Mouse (Mus musculus) cerebellum, adult 18-20 months (tissue): Measurements from ENCODE around the gene Golim4.
A peak's percentile ranks its signal among the peaks of the same experiment; 100 is the strongest.
"Not testable (repeated sequence)": the region's sequence is repeated elsewhere in the genome, so short reads cannot be mapped to it uniquely, and the experiment has no call there.

Experiments
- DNase-seq, 2 experiments: peaks; one replicate each; pipeline ENCODE4 v3.0.0; 2021

The Golim4 gene

DNA sequence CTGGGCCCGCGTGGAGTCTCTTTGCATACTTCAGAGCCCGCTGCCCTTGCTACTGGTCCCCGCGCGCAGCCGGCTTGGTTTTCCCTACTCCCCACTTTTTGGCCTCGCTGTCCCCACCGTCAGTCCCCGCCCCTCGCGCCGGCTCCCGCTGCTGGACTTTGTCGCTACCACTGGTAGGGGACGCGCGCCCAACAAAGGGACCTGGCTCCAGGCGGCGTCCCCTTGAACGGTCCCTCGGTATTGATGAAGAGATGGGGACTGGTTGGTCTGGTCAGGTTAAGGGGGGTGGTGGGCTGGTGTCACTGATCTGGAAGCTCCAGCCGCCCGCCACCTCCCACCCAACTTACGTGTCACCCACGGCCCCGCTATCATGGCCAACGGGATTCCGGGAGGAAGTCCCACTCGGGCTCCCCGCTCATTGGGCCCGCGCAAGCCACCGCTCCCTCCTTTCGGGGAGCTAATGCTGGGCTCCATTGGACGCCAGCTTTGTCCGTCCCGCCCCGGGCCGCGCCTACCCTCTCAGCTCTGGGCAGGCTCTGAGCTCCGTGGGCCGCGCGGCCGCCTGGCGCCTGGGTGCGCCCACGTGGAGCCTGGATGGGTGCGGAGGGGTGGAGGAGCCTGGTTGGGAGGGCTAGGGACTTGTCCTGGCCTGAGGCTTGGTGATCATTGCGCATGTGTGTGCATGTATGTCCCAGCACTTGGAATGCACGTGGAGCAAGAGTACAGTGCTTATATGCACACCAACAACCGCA lies at the start of gene Golim4:
TSS of gene Golim4 (minus strand) at position 399 of the 752 bp plus-strand sequence.
- peak; percentile 83 to 90 for DNase-seq

DNA sequence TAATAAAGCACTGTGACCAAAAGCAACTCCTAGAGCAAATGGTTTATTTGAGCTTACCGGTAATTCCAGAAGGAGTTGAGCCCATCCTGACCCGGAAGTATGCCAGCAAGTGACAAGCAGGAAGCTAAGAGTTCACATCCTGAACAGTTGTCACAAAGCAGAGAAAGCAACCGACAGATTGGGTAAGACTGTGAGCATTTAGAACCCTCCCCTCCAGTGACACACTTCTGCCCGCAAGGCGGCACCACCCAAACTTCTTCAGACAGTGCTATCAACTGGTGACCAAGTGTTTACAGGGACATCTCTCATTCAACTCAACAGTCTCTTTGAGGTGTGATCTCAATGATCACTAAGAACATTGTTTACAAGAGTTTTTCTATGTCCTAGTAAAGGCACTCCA lies 48.9 kb upstream of the Golim4 start:
- no peak for DNase-seq

DNA sequence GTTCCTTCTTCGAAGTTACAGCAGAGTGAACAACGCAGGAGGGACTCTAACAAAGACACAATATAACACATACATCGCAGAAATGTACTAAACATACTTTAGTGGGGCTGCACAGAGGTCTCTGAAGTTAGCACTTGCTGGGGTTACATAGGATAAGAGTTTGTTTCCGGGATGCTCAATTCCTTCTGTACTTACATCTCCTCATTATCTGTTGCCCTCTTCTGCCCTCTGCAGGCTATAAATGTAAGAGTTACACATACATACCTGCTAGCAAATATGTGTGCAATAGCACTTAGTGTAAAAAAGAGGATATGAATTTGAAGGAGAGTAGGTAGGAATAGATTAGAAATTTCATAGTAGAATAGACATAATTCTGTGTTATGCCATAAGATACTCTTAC lies 44.4 kb upstream of the Golim4 start:
- DNase-seq, result peak; percentile 32 to 37

DNA sequence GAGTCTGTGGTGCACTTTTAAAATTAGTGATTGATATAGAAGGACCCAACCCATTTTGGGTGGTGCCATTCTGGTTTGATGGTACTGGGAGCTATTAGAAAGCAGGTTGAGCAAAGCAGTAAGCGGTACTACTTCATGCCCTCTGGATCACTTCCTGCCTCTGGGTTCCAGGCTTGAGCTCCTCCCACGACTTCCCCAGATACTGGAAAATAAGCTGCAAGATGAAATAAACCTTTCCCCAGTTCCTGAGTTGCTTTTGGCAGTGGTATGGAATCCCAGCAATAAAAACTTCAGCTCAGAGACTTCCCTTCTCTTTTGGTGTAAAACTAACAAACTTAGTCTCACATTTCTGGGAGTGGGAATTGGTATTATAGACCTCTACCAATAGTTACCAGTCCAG lies 43.7 kb upstream of the Golim4 start:
- no peak for DNase-seq

DNA sequence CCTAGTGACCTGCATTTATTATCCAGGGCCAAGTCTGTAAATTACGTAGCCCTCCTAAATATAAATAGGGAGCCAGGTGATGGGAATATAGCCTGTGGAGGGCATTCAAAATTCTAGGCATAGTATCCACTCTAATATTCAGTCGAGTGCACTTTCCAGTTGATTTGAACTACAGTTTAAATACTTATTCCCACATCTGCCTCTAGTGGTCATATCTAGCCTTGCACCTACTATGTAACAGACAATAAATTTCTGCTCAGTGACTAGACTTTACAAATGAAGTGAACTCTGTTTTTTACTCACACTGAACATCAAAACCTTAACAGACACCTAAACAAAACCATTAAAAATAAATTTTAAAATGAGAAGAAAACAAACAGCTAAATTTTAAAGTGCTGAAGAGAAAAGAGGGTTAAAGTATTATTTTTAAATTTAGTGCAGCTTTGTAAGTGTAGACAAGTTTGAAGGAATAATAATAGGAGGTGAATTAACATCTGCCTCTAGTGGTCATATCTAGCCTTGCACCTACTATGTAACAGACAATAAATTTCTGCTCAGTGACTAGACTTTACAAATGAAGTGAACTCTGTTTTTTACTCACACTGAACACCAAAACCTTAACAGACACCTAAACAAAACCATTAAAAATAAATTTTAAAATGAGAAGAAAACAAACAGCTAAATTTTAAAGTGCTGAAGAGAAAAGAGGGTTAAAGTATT lies 24.4 kb upstream of the Golim4 start:
- DNase-seq, result peak in 1 of 2 experiments; percentile 3

DNA sequence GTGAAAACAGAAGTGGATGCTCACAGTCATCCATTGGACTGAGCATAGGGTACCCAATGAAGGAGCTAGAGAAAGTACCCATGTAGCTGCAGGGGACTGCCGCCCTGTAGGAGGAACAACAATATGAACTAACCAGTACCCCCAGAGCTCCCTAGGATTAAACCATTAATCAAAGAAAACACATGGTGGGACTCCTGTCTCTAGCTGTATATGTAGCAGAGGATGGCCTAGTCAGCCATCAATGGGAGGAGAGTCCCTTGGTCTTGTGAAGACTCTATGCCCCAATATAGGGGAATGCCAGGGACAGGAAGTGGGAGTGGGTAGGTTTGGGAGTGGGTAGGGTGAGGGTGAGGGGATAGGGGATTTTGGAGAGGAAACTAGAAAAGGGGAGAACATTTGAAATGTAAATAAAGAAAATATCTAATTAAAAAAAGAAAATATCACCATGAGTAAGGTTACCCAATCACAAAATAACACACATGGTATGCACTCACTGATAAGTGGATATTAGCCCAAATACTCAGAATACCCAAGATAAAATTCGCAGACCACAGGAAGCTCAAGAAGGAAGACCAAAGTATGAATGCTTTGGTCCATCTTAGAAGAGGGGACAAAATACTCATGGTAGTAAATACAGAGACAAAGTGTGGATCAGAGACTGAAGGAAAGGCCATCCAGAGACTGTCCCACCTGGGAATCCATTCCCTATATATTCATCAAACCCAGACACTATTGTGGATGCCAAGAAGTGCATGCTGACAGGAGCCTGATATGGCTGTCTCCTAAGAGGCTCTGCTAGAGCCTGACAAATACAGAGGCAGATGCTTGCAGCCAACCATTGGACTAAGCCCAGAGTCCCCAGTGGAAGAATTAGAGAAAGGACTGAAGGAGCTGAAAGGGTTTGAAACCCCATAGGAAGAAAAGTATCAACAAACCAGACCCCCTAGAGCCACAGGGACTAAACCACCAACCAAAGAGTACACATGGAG lies 6.3 kb upstream of the Golim4 start:
- not testable (repeated sequence) for DNase-seq

DNA sequence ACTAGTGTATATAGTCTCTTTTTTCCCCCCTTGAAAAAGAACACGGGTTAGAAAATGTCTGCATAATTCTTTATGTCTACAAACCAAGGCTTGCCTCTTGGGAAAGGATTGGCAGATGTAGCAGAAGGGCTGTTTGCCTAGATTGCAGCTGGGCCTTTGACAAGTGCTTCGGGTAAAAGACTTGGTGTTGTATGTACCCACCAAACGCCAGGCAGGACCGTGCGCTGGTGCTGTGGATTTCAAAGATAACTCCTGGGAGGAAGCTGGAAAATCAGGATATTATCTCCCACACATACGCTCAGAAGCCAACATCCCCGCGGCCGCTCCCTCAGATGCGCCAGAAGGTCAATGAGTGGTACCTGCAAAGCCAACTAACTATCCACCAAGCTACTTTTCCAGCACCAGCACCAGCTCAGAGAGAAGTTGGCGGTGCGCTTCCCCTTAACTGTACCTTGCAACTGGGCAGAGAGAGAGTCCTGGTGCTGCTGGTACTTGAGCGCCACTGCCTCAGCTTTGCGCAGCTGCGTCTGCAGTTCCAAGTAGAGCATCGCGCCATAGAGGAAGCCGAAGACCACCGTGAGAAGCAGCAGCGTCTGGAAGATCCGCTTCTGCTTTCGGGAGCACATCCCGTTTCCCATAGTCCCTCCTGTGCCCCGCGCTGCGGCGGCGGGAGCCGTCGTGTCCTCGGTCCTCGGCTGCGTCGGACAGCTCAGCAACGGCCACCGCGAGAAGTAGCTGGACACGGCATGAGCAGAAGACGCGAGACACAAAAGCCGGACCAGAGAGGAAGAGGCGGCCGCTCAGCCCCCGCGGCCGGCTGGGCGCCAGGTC lies 873 bp downstream of the Golim4 start:
- peak in 1 of 2 experiments; percentile 16 for DNase-seq

DNA sequence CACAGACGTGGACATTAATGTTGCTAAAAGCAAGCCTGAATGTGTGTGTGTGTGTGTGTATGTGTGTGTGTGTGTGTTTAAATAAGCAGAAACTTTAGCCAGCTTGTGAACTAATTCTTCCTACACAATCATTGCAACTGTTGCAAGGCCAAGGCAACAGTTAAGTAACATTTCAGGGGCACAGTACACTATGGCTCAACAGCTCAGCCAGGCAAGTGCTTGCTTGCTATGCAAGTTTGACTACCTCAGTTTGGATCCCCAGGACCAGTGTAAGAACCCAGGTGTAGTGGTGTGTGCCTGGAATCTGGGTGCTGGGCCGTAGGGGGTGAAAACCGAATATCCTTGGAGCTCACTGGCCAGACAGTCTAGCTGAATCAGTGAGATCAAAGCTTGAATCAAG lies 2.6 kb downstream of the Golim4 start:
- no peak for DNase-seq

DNA sequence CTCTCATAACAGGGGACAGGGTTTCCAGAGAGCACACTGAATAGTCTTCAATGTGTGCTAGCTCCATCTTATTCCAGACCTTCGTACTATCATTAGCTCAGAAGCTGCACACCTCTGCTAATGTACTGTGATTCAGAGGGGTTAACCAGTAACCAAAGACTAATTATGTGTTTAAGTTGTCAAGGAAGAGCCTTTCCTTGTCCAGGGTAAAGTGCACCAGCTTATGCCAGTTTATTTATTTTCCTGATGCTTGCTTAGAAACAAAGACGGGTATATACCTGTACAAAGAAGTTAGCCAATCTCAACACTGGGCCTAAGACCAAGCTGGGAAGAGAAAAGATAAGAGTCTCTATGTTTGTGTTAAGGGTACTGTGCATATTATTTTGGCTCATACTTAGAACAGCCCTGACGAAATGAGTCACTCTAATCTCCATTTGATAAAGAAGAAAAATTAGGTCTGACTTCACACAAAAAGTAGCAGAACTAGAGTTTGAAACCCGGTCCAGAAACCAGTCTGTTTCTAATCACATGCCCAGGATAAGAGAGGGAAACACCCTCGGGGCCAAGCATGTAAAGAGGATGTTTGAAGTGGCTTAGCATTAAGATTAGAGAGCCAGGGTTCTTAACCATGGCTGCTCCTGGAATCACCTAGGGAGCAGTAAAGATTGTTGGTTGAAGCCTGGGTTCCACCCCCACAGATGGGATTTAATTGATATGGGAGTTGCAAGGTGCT lies 4.3 kb downstream of the Golim4 start:
- no peak for DNase-seq

DNA sequence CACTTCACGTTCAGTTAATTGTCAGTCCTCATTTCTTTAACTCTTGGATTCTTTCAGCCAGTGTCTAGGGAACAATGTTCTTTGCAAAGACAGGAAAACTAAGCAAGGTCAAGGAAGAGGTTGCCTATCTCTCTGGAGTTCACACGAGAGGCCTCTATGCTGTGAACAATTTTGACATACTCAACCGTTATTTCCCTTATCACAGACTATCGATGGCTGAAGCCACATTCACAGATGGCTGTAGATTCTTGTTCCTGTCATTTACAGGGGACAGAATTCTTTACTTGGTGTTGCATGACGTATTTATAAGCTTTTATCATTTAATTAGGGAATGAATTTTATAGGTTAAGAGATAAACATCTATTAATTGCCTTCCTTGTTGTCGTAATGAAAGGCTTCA lies 5.9 kb downstream of the Golim4 start:
- DNase-seq, result no peak

DNA sequence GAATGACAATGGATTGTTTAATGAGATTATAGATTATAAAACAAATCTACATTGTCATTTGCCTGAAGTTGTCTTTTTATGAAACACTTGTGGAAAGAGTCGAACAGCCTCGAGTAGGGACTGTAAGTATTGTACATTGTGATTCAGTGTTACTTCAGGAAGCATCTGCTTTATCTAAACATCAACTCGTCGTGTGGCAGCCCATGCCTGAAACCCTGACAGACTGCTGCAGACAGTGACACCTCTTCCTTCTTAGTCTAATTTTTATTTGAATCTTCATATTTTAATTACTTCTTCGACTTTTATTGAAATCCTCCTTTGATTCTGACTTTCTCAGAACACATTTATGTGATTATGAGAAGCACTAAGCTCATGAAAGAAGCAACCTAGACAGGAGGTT lies 7.4 kb downstream of the Golim4 start:
- DNase-seq, result no peak

DNA sequence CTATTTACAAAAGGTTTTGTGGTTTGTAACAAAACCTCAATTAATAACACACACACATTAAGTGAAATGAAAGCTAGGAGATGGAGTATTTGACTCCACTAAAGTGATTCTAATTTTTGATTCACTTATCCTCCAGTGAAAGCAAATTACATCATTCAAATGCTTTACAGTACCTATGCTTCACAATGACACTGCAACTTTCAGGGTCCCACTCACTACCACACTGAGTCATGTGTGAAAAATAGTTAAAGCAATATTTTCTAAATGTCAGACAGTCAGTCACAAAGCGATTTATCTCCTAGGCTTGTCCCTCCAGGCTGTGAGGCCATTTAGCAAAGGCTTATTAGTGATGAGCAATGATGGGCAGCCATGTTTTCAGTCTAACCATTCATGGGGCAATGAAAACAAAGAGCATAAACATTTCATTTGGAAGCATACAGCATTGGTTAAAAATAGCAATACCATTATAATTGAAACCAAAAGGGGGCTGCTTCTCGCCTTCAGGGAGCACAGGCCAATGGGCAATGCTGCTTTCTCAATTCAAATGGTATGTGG lies 8.1 kb downstream of the Golim4 start:
- no peak for DNase-seq

DNA sequence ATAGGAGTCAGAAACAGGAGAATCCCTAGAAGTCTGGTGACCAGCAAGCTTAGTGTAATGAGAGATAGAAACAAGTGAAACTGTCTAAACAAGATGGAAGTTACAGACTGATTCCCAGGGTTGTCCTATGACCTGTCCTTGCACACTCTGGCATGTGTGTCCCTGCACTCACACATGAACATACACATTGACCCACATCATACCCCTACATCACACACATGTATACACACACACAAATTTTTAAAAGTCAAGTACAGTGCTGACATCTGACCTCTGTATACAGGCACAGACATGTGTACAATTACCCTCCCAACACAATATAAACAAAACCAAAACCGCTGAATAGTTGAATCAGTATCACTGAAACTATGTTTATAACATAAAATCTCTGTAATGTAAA lies 8.7 kb downstream of the Golim4 start:
- DNase-seq, result no peak

DNA sequence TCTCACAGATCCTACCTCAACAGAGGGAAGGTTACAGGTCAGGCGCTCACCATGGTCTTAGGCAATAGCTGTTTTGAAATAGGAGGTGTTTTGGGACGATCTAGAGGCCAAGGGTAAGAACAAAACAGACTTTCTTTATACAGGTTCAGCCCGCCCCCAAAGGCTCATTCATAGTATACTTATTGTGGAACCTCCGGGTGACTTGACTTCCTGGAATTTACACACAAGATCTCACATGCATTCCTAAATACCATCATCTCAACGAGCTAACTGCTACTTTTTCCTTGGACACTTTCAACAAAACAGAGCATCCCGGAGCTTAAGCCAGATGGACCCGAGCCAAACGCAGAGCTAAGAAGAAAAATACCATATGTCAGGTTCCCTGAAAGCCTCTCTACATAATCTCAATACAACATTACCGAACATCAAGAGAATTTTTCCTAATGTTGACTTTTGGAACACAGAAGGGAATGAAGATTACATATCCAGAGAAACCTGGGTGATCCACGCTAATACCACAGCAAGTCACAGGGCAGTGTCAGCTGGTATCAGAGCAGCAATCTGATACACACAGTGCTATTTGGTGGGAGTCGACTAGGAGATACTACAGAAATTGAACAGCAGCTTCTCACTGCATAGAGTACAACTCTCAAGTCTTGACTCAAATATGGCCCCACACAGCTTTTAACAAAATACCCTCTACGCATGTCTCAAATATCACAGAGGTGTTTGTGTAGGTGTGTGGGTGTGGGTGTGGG lies 14.3 kb downstream of the Golim4 start:
- DNase-seq, result peak; percentile 61 to 65

DNA sequence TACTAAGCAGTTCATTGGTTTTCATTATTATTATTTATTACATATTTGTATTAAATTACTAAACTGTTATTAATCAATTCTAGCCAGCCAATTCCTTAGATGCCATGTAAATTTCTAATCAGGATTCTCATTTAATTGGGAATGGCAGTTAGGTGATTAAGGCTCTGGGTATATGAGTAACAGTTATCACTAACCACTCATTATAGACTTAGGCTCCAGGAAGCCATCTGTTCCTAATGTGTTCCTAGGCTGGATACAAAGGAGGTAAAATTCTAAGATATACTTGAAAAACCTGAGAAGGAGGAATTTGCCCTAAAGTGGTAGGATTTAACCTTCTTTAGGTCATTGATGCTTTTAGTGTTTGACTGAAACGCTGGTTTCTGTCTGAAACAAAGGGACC lies 14.9 kb downstream of the Golim4 start:
- no peak for DNase-seq

DNA sequence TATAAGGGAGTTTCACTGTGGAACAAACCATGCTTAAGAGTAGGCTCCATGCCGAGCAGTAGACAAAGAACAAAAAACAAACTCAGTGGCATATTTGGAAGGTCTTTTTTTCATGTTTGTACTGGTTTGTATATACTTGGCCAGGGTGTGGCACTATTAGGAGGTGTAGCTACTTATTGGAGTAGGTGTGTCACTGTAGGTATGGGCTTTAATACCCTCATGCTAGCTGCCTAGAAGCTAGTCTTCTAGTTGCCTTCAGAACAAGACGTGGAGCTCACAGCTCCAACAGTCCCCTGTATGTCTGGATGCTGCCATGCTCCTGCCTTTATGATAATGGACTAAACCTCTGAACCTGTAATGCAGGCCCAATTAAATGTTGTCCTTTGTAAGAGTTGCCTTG lies 20.6 kb downstream of the Golim4 start:
- no peak for DNase-seq

DNA sequence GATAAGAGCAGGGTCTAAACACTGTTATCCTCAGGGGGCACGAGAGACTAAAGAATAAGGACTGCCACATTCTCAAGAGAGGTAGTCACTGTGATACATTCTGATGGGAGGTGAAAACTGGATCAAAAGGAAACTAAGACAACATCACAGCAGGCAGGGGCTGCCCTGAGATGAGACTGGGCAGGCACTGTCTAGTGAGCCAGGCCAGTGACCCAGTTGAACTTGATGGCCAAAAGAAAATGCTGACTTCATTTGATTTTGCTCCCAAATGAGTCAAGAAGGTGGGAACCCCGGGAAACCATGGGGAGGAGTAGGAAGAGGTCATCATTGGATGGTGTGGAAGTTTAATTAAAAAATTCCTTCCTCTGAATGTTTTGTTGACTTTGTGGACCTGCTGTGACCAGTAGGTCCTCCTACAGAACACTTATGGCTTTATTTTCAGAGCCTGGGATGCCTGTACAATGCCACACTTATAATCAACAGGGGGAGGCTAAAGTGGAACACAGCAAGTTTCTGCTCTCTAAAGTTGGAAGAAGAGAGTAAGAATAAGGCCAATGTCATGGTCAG lies 26.0 kb downstream of the Golim4 start:
- no peak for DNase-seq

DNA sequence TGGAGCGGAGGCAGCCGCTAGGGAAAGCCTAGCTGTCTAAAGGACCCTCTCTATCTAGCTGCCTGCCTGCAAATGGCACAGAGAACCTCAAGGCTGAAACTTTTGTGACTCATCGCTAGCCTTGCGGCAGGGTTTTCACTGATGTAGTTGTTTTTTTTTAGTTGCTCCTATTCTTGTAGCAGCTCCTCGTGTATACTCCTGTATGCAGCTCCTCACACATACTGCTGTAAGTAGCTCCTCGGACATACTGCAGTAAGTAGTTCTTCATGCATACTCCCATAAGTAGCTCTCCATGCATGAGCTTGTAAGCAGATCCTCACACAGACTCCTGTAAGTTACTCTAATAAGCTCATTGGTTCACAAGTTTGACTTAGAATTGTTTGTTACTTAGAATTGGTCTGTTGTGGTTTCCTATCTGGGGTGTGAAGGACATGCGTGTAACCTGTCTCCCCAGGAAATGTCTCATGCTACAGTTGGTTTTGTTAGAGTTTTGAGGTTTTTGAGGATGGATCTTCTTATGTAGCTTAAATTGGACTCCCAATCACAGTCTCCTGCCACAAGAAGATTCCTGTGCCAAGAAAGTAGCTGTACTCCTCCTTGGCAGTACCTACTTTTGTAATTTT lies 26.7 kb downstream of the Golim4 start:
- no peak for DNase-seq

DNA sequence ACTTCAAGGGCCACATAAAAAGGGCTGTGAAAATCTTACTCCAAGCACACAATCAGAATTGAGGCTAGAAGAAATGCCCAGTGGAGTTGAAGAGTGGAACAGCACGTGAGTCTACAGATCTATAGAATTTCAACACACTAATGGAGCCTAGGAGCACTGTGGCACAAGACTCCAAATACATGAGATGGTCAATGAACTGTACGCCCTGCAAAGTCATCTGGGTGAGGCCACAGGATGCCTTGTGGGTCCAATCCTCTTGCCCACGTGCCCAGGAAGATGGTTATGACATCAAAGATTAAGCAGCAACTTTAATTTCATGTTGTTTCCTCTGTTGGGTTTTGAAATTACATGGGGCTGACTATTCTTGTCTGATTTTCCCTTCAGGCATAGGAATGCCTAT lies 30.4 kb downstream of the Golim4 start:
- DNase-seq, result no peak

DNA sequence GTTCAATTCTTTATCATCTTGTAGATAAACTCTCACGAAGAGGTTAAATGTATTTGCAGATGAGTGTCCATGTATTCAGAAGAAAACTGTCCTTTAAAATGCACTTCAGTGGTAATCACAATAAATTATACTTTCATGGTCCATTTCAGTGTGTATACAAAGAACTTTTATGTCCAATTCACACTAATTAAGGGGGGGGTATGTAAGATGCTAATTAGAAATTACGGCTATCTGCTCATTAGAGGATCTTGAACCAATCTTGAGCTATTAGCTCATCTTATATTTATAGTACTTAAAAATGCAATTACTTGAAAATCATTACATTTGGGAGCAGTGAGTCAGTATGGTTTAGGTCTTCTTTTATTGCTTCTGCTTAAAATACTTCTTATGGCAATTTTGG lies 31.6 kb downstream of the Golim4 start:
- no peak for DNase-seq
